Mouse (Mus musculus): Measurements from ENCODE around the gene Nipal1.

Nipal1 gene

GRCm38 (mm10) chr5:72665281-72665680, 17.7 kb downstream of the Nipal1 start:
- DNase-seq (ENCODE audit: low spot score in 2 of 2), result peak; percentile 53 to 55

GRCm38 (mm10) chr5:72666428-72666827, 18.8 kb downstream of the Nipal1 start:
- no peak for DNase-seq (ENCODE audit: low spot score in 2 of 2)

- no peak for DNase-seq (ENCODE audit: low spot score in 2 of 2)
Measured at GRCm38 (mm10) chr5:72668351-72668750, 20.8 kb downstream of the Nipal1 start.

GRCm38 (mm10) chr5:72671017-72671699, 23.6 kb downstream of the Nipal1 start:
- no peak for DNase-seq (ENCODE audit: low spot score in 2 of 2)

- DNase-seq (ENCODE audit: low spot score in 2 of 2), result no peak
Measured at GRCm38 (mm10) chr5:72674994-72675542, 27.5 kb downstream of the Nipal1 start.

- no peak for DNase-seq (ENCODE audit: low spot score in 2 of 2)
Measured at GRCm38 (mm10) chr5:72681451-72681850, 33.9 kb downstream of the Nipal1 start.

- no peak for DNase-seq (ENCODE audit: low spot score in 2 of 2)
Measured at GRCm38 (mm10) chr5:72689556-72689955, 42.0 kb downstream of the Nipal1 start.

GRCm38 (mm10) chr5:72690516-72690915, 42.9 kb downstream of the Nipal1 start:
- no peak for DNase-seq (ENCODE audit: low spot score in 2 of 2)

GRCm38 (mm10) chr5:72694684-72695083, 47.1 kb downstream of the Nipal1 start:
- no peak for DNase-seq (ENCODE audit: low spot score in 2 of 2)

GRCm38 (mm10) chr5:72696491-72696890, 48.9 kb downstream of the Nipal1 start:
- no peak for DNase-seq (ENCODE audit: low spot score in 2 of 2)

- no peak for DNase-seq (ENCODE audit: low spot score in 2 of 2)
Measured at GRCm38 (mm10) chr5:72698343-72698742, 50.7 kb downstream of the Nipal1 start.

- no peak for DNase-seq (ENCODE audit: low spot score in 2 of 2)
Measured at GRCm38 (mm10) chr5:72698818-72699499, 51.4 kb downstream of the Nipal1 start.

GRCm38 (mm10) chr5:72699500-72699818, 51.9 kb downstream of the Nipal1 start:
- DNase-seq (ENCODE audit: low spot score in 2 of 2), result no peak

GRCm38 (mm10) chr5:72702202-72702601, 54.6 kb downstream of the Nipal1 start:
- DNase-seq (ENCODE audit: low spot score in 2 of 2), result no peak

- no peak for DNase-seq (ENCODE audit: low spot score in 2 of 2)
Measured at GRCm38 (mm10) chr5:72706095-72706494, 58.5 kb downstream of the Nipal1 start.

GRCm38 (mm10) chr5:72706722-72707121, 59.1 kb downstream of the Nipal1 start:
- no peak for DNase-seq (ENCODE audit: low spot score in 2 of 2)

- DNase-seq (ENCODE audit: low spot score in 2 of 2), result no peak
Measured at GRCm38 (mm10) chr5:72709451-72709850, 61.9 kb downstream of the Nipal1 start.

GRCm38 (mm10) chr5:72709976-72710375, 62.4 kb downstream of the Nipal1 start:
- DNase-seq (ENCODE audit: low spot score in 2 of 2), result no peak

- DNase-seq (ENCODE audit: low spot score in 2 of 2), result peak; percentile 62 to 65
Measured at GRCm38 (mm10) chr5:72710572-72711278, 63.1 kb downstream of the Nipal1 start.

GRCm38 (mm10) chr5:72720587-72720986, 73.0 kb downstream of the Nipal1 start:
- DNase-seq (ENCODE audit: low spot score in 2 of 2), result no peak
